Mouse (Mus musculus) ovary, adult 18-20 months (tissue): ENCODE data around the gene Gm3468.
A peak's percentile ranks its signal among the peaks of the same experiment; 100 is the strongest.
"Not testable (repeated sequence)": the region's sequence is repeated elsewhere in the genome, so short reads cannot be mapped to it uniquely, and the experiment has no call there.

Experiments used
- DNase-seq: peaks from one replicate; pipeline ENCODE4 v3.0.0; 2022; ENCODE audit warnings: low spot score, mixed read lengths

Gm3468 gene

DNA sequence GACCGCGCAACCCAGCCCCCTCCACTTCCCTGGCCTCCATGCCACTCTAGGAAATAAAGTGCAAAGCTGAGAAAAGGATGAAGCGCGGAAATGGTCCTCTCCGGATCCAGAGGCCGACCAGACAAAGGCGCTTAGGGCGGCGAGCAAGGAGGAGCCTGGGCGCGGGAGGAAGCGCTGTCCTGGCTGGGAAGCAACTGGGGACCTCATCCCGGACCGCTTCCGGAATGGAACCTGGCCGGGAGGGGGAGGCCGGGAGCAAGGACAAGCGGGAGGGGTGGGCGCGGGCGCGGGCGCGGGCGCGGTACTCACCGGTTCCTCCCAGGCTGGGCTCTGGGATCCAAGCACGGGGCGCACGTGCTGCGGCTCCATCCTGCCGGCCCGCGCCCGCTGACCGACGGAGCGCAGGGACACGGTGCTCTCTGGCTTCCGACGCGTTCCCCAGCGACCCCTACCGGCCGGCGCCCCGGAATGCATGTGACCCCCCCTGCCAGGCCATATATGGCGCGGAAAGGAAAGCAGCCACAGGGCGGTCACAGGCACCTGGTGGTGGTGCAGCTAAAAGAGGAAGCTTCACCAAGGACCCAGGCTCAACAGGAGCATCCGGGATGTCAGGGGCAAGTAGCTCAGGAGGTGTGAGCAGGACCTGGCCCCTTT lies at the start of gene Gm3468:
TSS of gene Gm3468 (minus strand) at position 394 of the 654 bp plus-strand sequence.
- peak; percentile 1 for DNase-seq

DNA sequence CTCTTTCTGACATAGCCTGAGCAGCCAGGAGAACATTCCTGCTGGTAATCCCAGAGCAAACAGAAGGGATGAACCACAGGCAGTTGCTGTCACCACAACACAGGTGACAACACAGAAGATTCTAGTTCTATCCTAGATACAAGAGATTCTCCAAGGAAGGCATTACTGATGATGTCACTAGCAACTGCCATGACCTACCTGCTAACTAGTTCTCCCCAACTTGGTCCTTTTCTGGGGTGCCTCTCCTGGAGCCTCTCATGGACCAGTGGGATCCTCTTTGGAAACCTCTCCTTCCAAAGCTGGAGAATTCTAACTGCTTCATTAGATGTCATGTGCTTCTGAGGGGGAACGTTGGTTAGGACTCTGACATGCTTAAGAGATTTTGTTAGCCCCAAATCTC lies 17.2 kb upstream of the Gm3468 start, which contains the start of gene Gm3476:
TSS of gene Gm3476 (minus strand) at position 101 of the 400 bp plus-strand sequence.
- DNase-seq, result not testable (repeated sequence)

DNA sequence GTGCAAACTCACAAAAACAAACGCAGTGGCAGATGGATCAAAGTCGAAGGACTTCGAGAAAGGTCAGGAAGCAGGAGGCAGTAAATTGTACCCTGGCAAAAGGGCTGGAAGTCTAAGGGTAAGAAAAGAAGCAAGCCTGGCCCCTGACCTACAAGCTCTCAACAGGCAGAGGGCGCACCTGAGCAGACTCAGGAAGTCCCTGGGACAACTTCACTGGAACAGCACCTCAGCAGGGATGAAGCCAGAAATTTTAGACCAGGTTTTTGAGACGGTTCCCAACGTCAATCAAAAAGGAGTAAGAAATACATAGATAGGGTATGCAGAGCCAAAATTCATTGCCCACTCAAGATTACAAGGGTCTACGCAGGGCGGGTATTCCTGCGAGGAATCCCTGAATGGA lies 965 bp downstream of the Gm3468 start:
- DNase-seq, result not testable (repeated sequence)

DNA sequence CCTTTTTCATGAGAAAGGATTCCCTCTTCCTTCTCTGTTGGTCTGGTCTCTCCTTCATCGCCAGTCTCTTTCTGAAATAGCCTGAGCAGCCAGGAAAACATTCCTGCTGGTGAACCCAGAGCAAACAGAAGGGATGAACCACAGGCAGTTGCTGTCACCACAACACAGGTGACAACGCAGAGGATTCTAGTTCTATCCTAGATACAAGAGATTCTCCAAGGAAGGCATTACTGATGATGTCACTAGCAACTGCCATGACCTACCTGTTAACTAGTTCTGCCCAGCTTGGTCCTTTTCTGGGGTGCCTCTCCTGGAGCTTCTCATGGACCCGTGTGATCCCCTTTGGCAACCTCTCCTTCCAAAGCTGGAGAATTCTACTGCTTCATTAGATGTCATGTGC lies 14.6 kb downstream of the Gm3468 start, which contains the start of gene Gm8206:
TSS of gene Gm8206 (minus strand) at position 101 of the 400 bp plus-strand sequence.
- DNase-seq, result not testable (repeated sequence)

DNA sequence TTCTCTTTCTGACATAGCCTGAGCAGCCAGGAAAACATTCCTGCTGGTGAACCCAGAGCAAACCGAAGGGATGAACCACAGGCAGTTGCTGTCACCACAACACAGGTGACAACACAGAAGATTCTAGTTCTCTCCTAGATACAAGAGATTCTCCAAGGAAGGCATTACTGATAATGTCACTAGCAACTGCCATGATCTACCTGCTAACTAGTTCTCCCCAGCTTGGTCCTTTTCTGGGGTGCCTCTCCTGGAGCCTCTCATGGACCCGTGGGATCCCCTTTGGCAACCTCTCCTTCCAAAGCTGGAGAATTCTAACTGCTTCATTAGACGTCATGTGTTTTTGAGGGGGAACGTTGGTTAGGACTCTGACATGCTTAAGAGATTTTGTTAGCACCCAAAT lies 50.3 kb downstream of the Gm3468 start, which contains the start of gene Gm6337:
TSS of gene Gm6337 (minus strand) at position 101 of the 400 bp plus-strand sequence.
- not testable (repeated sequence) for DNase-seq
